In genomic region chr16:25956831-25957230, GRCm38 (mm10) we compare ENCODE assay signal across 28 mouse cellular contexts.
"Had no signal": no experiment of that assay in that cellular context is flagged by ENCODE, and none has a peak within 500 bp of the region (broad histone marks: within the 10 kb centered on the region; RNA-seq: fewer than 3 reads in every experiment).

No protein-coding gene starts in this region.

- H3K4me1 ChIP-seq: liver, embryonic 12.5 days; liver, embryonic 13.5 days; liver, embryonic 15.5 days; lung, embryonic 15.5 days; megakaryocyte, embryonic 14.5 days; midbrain, embryonic 10.5 days; midbrain, embryonic 12.5 days; midbrain, embryonic 13.5 days; midbrain, embryonic 15.5 days; neural tube, embryonic 12.5 days had no signal

- H3K4me3 ChIP-seq: limb, embryonic 10.5 days; limb, embryonic 12.5 days; limb, embryonic 13.5 days; limb, embryonic 15.5 days; liver, embryonic 12.5 days; liver, embryonic 13.5 days; liver, embryonic 15.5 days; lung, embryonic 15.5 days; megakaryocyte, embryonic 14.5 days; midbrain, embryonic 10.5 days; midbrain, embryonic 12.5 days; midbrain, embryonic 13.5 days; midbrain, embryonic 15.5 days; myocyte; neural tube, embryonic 12.5 days had no signal

- DNase-seq: left cerebral cortex, postnatal 4 days; liver; liver, embryonic 13.5 days; liver, postnatal 0 days; lung, adult 18-20 months; lung, adult 2 months; lung, embryonic 14.5 days; lung, postnatal 10 days; lung, postnatal 14 days; lung, postnatal 36 days; lung, postnatal 4 days; midbrain, embryonic 14.5 days had no signal

- H3K36me3 ChIP-seq: limb, embryonic 10.5 days; limb, embryonic 12.5 days; limb, embryonic 15.5 days; liver, embryonic 12.5 days; liver, embryonic 13.5 days; liver, embryonic 15.5 days; lung, embryonic 15.5 days; midbrain, embryonic 10.5 days; midbrain, embryonic 12.5 days; midbrain, embryonic 13.5 days; midbrain, embryonic 15.5 days; neural tube, embryonic 12.5 days had no signal

- H3K27me3 ChIP-seq: limb, embryonic 12.5 days; limb, embryonic 13.5 days; limb, embryonic 15.5 days; liver, embryonic 12.5 days; liver, embryonic 13.5 days; liver, embryonic 15.5 days; lung, embryonic 15.5 days; megakaryocyte, embryonic 14.5 days; midbrain, embryonic 12.5 days; midbrain, embryonic 13.5 days; midbrain, embryonic 15.5 days; neural tube, embryonic 12.5 days had no signal

- H3K27ac ChIP-seq: limb, embryonic 10.5 days; limb, embryonic 12.5 days; limb, embryonic 13.5 days; limb, embryonic 15.5 days; liver, embryonic 12.5 days; liver, embryonic 13.5 days; liver, embryonic 14.5 days; liver, embryonic 15.5 days; lung, embryonic 15.5 days; macrophage; midbrain, embryonic 10.5 days; midbrain, embryonic 12.5 days; midbrain, embryonic 13.5 days; midbrain, embryonic 15.5 days; neural tube, embryonic 12.5 days had no signal
